Mouse (Mus musculus) stomach, postnatal 0 days (tissue): Measurements from ENCODE around the gene Ptp4a2. TPM values are rescaled to one million over a fixed set of nuclear protein-coding genes. Genes with fewer than 3 reads are reported as not detected.
A peak's percentile ranks its signal among the peaks of the same experiment; 100 is the strongest.

ENCODE experiments used
- ATAC-seq: fragments of 200-750 bp; cut with Nextera tagmentation; 2 replicates; pipeline ENCODE4 v1.8.0; 2017; ENCODE audit not compliant: low FRiP score, low TSS enrichment
- DNase-seq: peaks from one replicate; pipeline ENCODE4 v3.0.0-alpha.2; 2016; ENCODE audit warnings: low spot score
- H3K27ac ChIP-seq: fragments of 300-500 bp; sonication (generic); replicated peaks from 2 replicates; pipeline ENCODE4 v1.5.1; 2014; ENCODE audit warnings: mild to moderate bottlenecking, control low read depth
- H3K27me3 ChIP-seq: fragments of 300-500 bp; sonication (generic); 2 replicates; pipeline ENCODE4 v1.6.1; 2014; ENCODE audit warnings: low read length; ENCODE audit not compliant: control insufficient read depth, insufficient read depth
- H3K36me3 ChIP-seq: fragments of 300-500 bp; sonication (generic); 2 replicates; pipeline ENCODE4 v1.6.1; 2014; ENCODE audit warnings: low read length, mixed read lengths; ENCODE audit not compliant: control insufficient read depth, insufficient read depth
- H3K4me1 ChIP-seq: fragments of 300-500 bp; sonication (generic); replicated peaks from 2 replicates; pipeline ENCODE4 v1.6.1; 2014; ENCODE audit warnings: antibody characterized with exemption; ENCODE audit not compliant: control insufficient read depth, insufficient read depth
- H3K4me2 ChIP-seq: fragments of 300-500 bp; sonication (generic); replicated peaks from 2 replicates; pipeline ENCODE4 v1.6.1; 2014; ENCODE audit warnings: low read depth, mild to moderate bottlenecking, control low read depth, moderate library complexity
- H3K4me3 ChIP-seq: fragments of 300-500 bp; sonication (generic); 2 replicates; pipeline ENCODE4 v1.5.1; 2014; ENCODE audit warnings: low read depth, low read length, control low read depth
- H3K9ac ChIP-seq: fragments of 300-500 bp; sonication (generic); 2 replicates; pipeline ENCODE4 v1.6.1; 2014; ENCODE audit warnings: mild to moderate bottlenecking, low read length, control low read depth, mixed read lengths
- H3K9me3 ChIP-seq: fragments of 300-500 bp; sonication (generic); 2 replicates; pipeline ENCODE4 v1.6.1; 2016; ENCODE audit warnings: low read length; ENCODE audit not compliant: control insufficient read depth
- CTCF ChIP-seq: IDR thresholded peaks from 2 replicates; pipeline ENCODE4 v1.5.1; 2016; ENCODE audit warnings: antibody characterized with exemption, low read depth, mild to moderate bottlenecking, moderate library complexity
- EP300 ChIP-seq: optimal IDR thresholded peaks from 2 replicates; pipeline ENCODE3; 2016; ENCODE audit warnings: antibody characterized with exemption
- WGBS: fragments of 180-500 bp; shearing (Covaris S2); extraction: QIAGEN DNeasy Blood & Tissue Kit; methylation state at CpG from one replicate; pipeline ENCODE4 v1.1.7; 2014; 5-methylcytosine and 5-hydroxymethylcytosine counted together
- polyA plus RNA-seq: library from polyadenylated mRNA; unstranded; fragments of >200 nt; fragmentation: Nextera tagmentation; extraction: Ambion mirVana; gene quantifications from 2 replicates; pipeline ENCODE4 v1.2.1, GENCODE M21; 2015

Gene Ptp4a2
- polyA plus RNA-seq, 1 experiment from 2014 or later: 275 TPM

- no peaks in the 10 kb centered on the region for H3K27me3 ChIP-seq
- WGBS: 61% methylated on average over 6 of the region's 6 CpGs
- DNase-seq: peak; percentile 34
- no peaks in the 10 kb centered on the region for H3K4me1 ChIP-seq
- H3K4me2 ChIP-seq: no peak overlapping the region
- no peaks in the 10 kb centered on the region for H3K36me3 ChIP-seq
- TF ChIP-seq EP300 (no peak), CTCF (no peak)
- no peak overlapping the region for H3K4me3 ChIP-seq
- no peak overlapping the region for H3K27ac ChIP-seq
- peak; percentile 33; the same call in 1 of the 2 replicates for ATAC-seq
- H3K9ac ChIP-seq: no peak overlapping the region
- H3K9me3 ChIP-seq: no peaks in the 10 kb centered on the region
These were observed 59.5 kb downstream of the Ptp4a2 start for GRCm38 (mm10) chr4:129870483-129870882.

GRCm38 (mm10) chr4:129872376-129872922, 61.4 kb downstream of the Ptp4a2 start:
- TF ChIP-seq EP300: no peak
- TF ChIP-seq CTCF: no peak
- no peak overlapping the region for H3K9ac ChIP-seq
- H3K4me1 ChIP-seq: no peaks in the 10 kb centered on the region
- H3K4me3 ChIP-seq: no peak overlapping the region
- DNase-seq: no peak
- H3K36me3 ChIP-seq: no peaks in the 10 kb centered on the region
- 78% methylated on average over 9 of the region's 9 CpGs for WGBS
- peak; percentile 31; the same call in 1 of the 2 replicates for ATAC-seq
- no peak overlapping the region for H3K4me2 ChIP-seq
- H3K27ac ChIP-seq: no peak overlapping the region
- no peaks in the 10 kb centered on the region for H3K27me3 ChIP-seq
- no peaks in the 10 kb centered on the region for H3K9me3 ChIP-seq

DNA sequence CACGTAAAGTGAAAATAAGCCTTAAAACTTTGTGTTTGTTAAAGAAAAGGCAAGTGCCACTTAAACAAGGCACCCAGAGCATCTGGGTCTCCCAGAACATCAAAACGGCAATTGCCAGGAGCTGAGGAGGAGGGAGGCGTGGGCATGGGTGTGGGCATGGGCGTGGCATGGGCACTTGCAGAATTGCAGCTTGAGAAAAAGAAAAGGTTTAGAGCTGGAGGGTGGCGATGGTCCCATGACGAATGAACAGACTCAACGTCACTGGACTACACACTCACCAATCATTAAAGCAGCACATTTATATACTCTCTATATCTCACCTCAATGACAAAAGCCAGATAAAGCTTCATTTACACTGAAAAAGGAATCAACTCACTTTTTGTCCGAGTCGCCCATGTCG, 63.8 kb downstream of the Ptp4a2 start:
- no peak overlapping the region for H3K9ac ChIP-seq
- H3K9me3 ChIP-seq: no peaks in the 10 kb centered on the region
- WGBS: 58% methylated on average over 10 of the region's 10 CpGs
- TF ChIP-seq EP300: no peak
- TF ChIP-seq CTCF: no peak
- no peak overlapping the region for H3K4me3 ChIP-seq
- H3K27ac ChIP-seq: no peak overlapping the region
- 0 out of 2 replicates have a peak, but pooled peaks cover 3% of the 10 kb centered on the region for H3K4me1 ChIP-seq
- H3K27me3 ChIP-seq: no peaks in the 10 kb centered on the region
- ATAC-seq (no peak), DNase-seq (no peak)
- H3K4me2 ChIP-seq: no peak overlapping the region
- no peaks in the 10 kb centered on the region for H3K36me3 ChIP-seq

DNA sequence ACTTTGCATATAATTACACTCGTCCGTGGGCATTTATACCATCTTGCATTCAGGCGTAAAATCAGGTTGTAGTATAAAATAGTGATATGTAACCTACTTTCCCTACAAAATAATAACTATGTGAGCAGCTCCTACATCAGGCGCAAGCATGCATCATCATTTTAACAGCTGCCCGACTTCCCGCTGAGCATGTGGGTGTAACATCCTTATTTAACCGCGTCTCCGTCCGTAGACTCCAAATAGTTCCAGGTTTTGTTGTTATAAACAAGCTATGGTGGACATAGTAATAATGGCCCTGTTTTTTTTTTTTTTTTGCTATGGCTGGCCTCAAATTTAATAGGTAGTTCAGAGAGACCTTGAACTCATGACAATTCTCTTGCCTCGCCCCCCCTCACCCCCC, 64.4 kb downstream of the Ptp4a2 start:
- Histone ChIP-seq H3K4me1 (0 out of 2 replicates have a peak, but pooled peaks cover 3% of the 10 kb centered on the region), H3K4me2 (no peak overlapping the region), H3K9me3 (no peaks in the 10 kb centered on the region), H3K4me3 (no peak overlapping the region), H3K9ac (no peak overlapping the region), H3K27ac (no peak overlapping the region), H3K27me3 (no peaks in the 10 kb centered on the region), H3K36me3 (no peaks in the 10 kb centered on the region)
- no peak for ATAC-seq
- 80% methylated on average over 11 of the region's 11 CpGs for WGBS
- no peak for DNase-seq
- TF ChIP-seq CTCF: no peak
- no peak for TF ChIP-seq EP300

DNA sequence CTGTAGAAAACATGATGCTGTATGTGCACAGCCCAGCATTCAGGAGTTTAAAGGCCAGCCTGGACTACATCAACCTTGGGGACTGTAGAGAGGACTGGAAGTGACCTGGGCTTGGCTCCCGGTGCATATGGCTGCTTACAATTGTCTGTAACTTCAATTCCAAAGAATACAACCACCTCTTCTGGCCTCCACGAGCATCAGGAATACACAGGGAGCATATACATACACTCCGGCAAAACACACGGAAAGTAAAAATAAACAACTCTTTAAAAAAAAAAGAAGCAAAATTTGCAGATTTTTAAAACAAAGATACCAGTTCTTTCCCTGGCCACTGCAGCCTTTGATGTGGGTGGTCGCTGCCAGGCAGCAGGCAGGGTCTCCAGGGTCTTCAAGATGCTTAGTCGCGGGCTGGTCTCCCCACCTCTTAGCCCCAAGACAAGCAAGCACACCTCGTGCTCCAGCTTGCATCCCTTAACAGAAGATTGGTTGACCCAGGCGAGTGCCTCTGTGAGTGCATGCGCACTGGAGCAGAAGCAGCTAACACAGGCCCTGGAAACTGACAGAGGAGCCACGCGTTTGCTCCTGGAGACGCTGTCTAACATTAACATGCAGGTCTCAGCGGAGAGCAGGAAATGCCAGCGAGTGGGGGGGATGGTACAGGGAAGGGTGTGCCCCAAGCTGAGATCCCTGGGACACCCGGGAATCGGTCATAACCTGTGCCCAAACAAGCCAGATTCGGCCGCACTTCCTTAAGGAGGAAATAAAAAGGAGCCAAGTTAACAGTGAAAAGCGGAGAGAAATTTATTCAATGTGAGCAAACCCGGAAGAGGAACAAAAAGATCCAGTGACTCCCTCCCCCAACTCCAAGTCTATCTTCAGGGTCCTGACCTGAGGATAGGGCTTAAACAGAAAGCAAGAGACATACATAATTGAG, 66.1 kb downstream of the Ptp4a2 start:
- Histone ChIP-seq H3K9me3 (no peaks in the 10 kb centered on the region), H3K9ac (peak overlapping the region; percentile 61), H3K27me3 (no peaks in the 10 kb centered on the region), H3K4me3 (peak overlapping the region; percentile 24), H3K27ac (peak overlapping the region; percentile 88), H3K4me2 (peak overlapping the region; percentile 49), H3K4me1 (0 out of 2 replicates have a peak, but pooled peaks cover 3% of the 10 kb centered on the region), H3K36me3 (no peaks in the 10 kb centered on the region)
- DNase-seq (peak; percentile 85), ATAC-seq (peak; percentile 90)
- peak; percentile 29 for TF ChIP-seq EP300
- 0 out of 2 replicates have a peak, but pooled peaks have one; percentile 6 for TF ChIP-seq CTCF
- 10% methylated on average over 21 of the region's 21 CpGs for WGBS
